Mouse (Mus musculus): Measurements from ENCODE around the gene Wdr72.

Gene Wdr72

GRCm38 (mm10) chr9:74109761-74110460 lies at the start of gene Wdr72:
Wdr72 (plus strand) TSS chr9:74110356.
- DNase-seq, result peak; percentile 83

- DNase-seq, result no peak
Measured at GRCm38 (mm10) chr9:74066278-74066677, 43.9 kb upstream of the Wdr72 start.

GRCm38 (mm10) chr9:74066766-74067165 lies 43.4 kb upstream of the Wdr72 start:
- no peak for DNase-seq

GRCm38 (mm10) chr9:74075958-74076357 lies 34.2 kb upstream of the Wdr72 start:
- no peak for DNase-seq

GRCm38 (mm10) chr9:74078458-74078857 lies 31.7 kb upstream of the Wdr72 start:
- no peak for DNase-seq

- DNase-seq, result no peak
Measured at GRCm38 (mm10) chr9:74080241-74080640, 29.9 kb upstream of the Wdr72 start.

GRCm38 (mm10) chr9:74101591-74101990 lies 8.6 kb upstream of the Wdr72 start:
- DNase-seq, result no peak

GRCm38 (mm10) chr9:74102615-74103014 lies 7.5 kb upstream of the Wdr72 start:
- no peak for DNase-seq

- DNase-seq, result no peak
Measured at GRCm38 (mm10) chr9:74110461-74110816, 283 bp downstream of the Wdr72 start.

- DNase-seq, result peak; percentile 39
Measured at GRCm38 (mm10) chr9:74112526-74112925, 2.4 kb downstream of the Wdr72 start.

- no peak for DNase-seq
Measured at GRCm38 (mm10) chr9:74126222-74126621, 16.1 kb downstream of the Wdr72 start.

GRCm38 (mm10) chr9:74134010-74134409 lies 23.9 kb downstream of the Wdr72 start:
- DNase-seq, result no peak

- peak; percentile 60 for DNase-seq
Measured at GRCm38 (mm10) chr9:74141864-74142263, 31.7 kb downstream of the Wdr72 start.

GRCm38 (mm10) chr9:74142705-74143104 lies 32.5 kb downstream of the Wdr72 start:
- DNase-seq, result no peak

GRCm38 (mm10) chr9:74145203-74145602 lies 35.0 kb downstream of the Wdr72 start:
- no peak for DNase-seq

- DNase-seq, result no peak
Measured at GRCm38 (mm10) chr9:74148306-74148705, 38.1 kb downstream of the Wdr72 start.

- no peak for DNase-seq
Measured at GRCm38 (mm10) chr9:74160361-74160933, 50.3 kb downstream of the Wdr72 start.

- DNase-seq, result no peak
Measured at GRCm38 (mm10) chr9:74165697-74166096, 55.5 kb downstream of the Wdr72 start.

- no peak for DNase-seq
Measured at GRCm38 (mm10) chr9:74169904-74170303, 59.7 kb downstream of the Wdr72 start.

GRCm38 (mm10) chr9:74186748-74187400 lies 76.7 kb downstream of the Wdr72 start:
- DNase-seq, result no peak

GRCm38 (mm10) chr9:74187401-74188029 lies 77.4 kb downstream of the Wdr72 start:
- no peak for DNase-seq

- no peak for DNase-seq
Measured at GRCm38 (mm10) chr9:74194898-74195297, 84.7 kb downstream of the Wdr72 start.

GRCm38 (mm10) chr9:74228272-74228671 lies 118.1 kb downstream of the Wdr72 start:
- DNase-seq, result no peak

GRCm38 (mm10) chr9:74241292-74241691 lies 131.1 kb downstream of the Wdr72 start:
- no peak for DNase-seq

Measured in kidney, adult 18-20 months (tissue).